Mouse (Mus musculus): ENCODE data around the gene Ss18l1. TPM values are rescaled to one million over a fixed set of nuclear protein-coding genes. Genes with fewer than 3 reads are reported as not detected.

The Ss18l1 gene
- polyA plus RNA-seq, 1 experiment from 2014 or later = 2.4 TPM

DNA sequence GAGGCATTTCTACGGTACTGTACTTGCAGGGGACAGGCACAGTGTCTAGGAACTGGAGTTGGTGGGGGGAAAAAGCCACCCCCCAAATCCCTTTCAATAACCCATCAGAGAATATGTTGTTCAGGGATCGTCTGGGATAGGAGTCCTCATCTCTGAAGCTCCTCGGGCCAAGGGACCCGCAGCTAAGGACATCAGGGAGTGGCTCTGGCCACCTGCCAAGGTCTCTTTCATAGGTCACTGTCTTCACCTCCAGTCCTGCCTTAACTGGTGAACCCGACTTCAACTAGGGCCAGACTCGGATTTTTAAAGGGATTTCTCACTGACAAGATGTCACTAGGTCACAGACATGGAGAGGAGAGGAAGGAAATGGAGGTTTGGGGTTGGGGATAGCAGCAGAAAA lies 66.0 kb downstream of the Ss18l1 start:
- no peak for ATAC-seq
- 29% methylated on average over 6 of the region's 6 CpGs for WGBS

DNA sequence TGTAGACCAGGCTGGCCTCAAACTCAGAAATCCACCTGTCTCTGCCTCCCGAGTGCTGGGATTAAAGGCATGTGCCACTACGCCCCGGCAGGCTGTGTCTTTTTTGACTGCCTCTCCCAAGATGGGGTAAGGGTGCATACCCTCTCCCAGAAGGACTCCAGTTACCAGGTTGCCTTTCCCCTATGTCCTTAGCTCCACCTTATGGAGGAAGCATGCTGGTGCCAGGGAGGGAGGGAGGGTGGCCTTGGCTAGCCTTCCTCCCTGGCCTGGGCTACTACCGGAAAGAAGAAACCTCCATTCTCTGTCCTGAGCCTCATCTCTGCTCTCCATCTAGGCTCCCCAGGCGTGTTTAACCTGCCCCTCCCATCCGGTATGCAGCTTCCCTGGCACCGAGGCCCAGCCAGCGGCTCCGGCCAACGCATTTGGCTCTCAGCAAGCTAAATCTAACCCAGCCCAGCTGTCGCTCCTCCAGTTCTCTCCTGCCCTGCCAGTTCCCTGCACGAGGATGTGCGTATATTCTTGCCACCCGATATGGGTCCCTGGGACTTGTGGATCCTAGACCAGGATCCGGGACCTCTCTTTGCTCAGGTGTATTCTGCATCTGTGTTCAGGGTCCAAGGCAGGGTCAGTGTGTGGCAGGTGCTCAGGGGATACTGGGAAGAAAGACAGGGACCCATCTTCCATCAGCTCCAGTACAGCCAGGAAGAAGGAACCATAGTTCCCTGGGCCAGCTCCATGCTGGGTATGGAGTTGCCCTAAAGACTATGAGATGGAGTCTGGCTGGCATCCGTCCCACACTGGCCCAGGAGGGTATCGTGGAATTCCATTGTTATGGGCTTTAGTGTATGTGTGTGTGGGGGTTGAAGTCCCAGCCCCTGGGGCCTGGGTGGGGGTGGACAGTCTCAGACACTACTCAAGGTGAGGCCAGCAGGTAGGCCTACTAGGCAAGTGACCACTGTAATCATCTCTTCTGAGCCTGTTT lies 71.9 kb downstream of the Ss18l1 start:
- no peak for ATAC-seq

More for the DNA sequence above, 66.0 kb downstream of the Ss18l1 start:
- H3K4me3 ChIP-seq (ENCODE audit: low read depth, low read length) = no peak overlapping the region
- no peak overlapping the region for H3K9ac ChIP-seq (replicated peaks; ENCODE audit: low read depth)
- H3K36me3 ChIP-seq (ENCODE audit: insufficient read depth, low read length) = no peaks in the 10 kb centered on the region
- no peak overlapping the region for H3K27ac ChIP-seq (ENCODE audit: low read length)
- no peaks in the 10 kb centered on the region for H3K9me3 ChIP-seq (ENCODE audit: low read length)
- peaks cover 22% of the 10 kb centered on the region; the same call in 1 of the 2 replicates for H3K27me3 ChIP-seq (replicated peaks; ENCODE audit: insufficient read depth, low read length)
- no peak for DNase-seq (ENCODE audit: low spot score)
- TF ChIP-seq CTCF (IDR thresholded peaks at IDR 0.05) (no peak), EP300 (IDR thresholded peaks at IDR 0.05) (no peak)
- peaks cover 8% of the 10 kb centered on the region; the same call in 1 of the 2 replicates for H3K4me1 ChIP-seq (ENCODE audit: insufficient read depth, low read depth, low read length)
- H3K4me2 ChIP-seq (replicated peaks; ENCODE audit: low read depth, low read length) = no peak overlapping the region

DNA sequence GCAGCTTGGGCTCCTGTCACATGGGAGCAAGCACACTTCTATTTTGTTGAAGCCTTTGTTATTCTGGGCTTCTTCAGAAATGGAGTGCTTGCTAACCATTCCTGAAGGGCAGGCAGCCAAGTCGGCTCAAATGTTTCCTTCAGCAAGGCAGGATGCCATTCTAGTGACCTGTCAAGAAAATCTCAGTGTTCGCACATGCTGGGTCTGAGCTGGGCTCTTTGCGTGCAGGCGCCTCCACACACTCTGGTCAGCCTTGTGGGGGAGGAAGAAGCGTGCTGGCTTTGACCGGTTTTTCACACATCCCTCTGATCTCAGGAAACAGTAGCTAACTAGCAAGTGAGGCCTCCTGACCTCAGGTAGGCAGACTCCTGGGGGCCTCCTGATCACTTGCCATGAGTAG lies 73.0 kb downstream of the Ss18l1 start:
- peak; percentile 92 for DNase-seq (ENCODE audit: low spot score)
- no peak overlapping the region for H3K4me3 ChIP-seq (ENCODE audit: low read depth, low read length)
- H3K36me3 ChIP-seq (ENCODE audit: insufficient read depth, low read length) = no peaks in the 10 kb centered on the region
- H3K9ac ChIP-seq (replicated peaks; ENCODE audit: low read depth) = no peak overlapping the region
- no peak overlapping the region for H3K4me2 ChIP-seq (replicated peaks; ENCODE audit: low read depth, low read length)
- H3K27ac ChIP-seq (ENCODE audit: low read length) = peak overlapping the region; percentile 51
- WGBS = 9% methylated on average over 6 of the region's 6 CpGs
- H3K27me3 ChIP-seq (replicated peaks; ENCODE audit: insufficient read depth, low read length) = no peaks in the 10 kb centered on the region
- ATAC-seq = peak; percentile 13
- no peaks in the 10 kb centered on the region for H3K9me3 ChIP-seq (ENCODE audit: low read length)
- H3K4me1 ChIP-seq (ENCODE audit: insufficient read depth, low read depth, low read length) = peaks cover 45% of the 10 kb centered on the region
- TF ChIP-seq EP300 (IDR thresholded peaks at IDR 0.05) (peak; percentile 43; the same call in 1 of the 2 replicates), CTCF (IDR thresholded peaks at IDR 0.05) (no peak)

More for the DNA sequence above, 71.9 kb downstream of the Ss18l1 start:
- no peaks in the 10 kb centered on the region for H3K36me3 ChIP-seq (ENCODE audit: insufficient read depth, low read length)
- TF ChIP-seq EP300 (IDR thresholded peaks at IDR 0.05) (0 out of 2 replicates have a peak, but pooled peaks have one; percentile 55), CTCF (IDR thresholded peaks at IDR 0.05) (peak; percentile 61)
- H3K27ac ChIP-seq (ENCODE audit: low read length) = peak overlapping the region; percentile 51
- no peak overlapping the region for H3K4me3 ChIP-seq (ENCODE audit: low read depth, low read length)
- no peaks in the 10 kb centered on the region for H3K9me3 ChIP-seq (ENCODE audit: low read length)
- DNase-seq (ENCODE audit: low spot score) = peak; percentile 54
- 42% methylated on average over 17 of the region's 17 CpGs for WGBS
- no peak overlapping the region for H3K4me2 ChIP-seq (replicated peaks; ENCODE audit: low read depth, low read length)
- H3K9ac ChIP-seq (replicated peaks; ENCODE audit: low read depth) = no peak overlapping the region
- no peaks in the 10 kb centered on the region for H3K27me3 ChIP-seq (replicated peaks; ENCODE audit: insufficient read depth, low read length)
- H3K4me1 ChIP-seq (ENCODE audit: insufficient read depth, low read depth, low read length) = peaks cover 40% of the 10 kb centered on the region

DNA sequence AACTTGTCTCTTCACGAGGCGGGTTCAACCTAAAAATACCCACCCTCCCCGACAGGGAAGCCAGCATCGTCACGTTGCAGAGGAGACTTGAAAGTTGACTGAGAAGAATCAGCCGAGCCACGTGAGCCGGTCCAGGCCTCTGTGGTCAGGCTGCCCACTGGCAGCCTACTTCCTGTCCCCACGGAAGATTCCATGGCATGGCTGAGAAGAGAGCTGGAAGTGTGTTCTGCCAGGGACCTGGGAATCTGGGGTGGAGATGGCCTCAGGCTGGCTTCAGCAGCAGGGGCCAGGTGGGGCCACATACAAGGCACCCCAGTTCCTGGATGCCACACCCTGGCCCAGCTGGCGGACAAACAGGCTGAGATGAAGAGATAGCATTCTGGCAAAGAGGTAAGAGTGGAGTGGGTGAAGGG lies 73.8 kb downstream of the Ss18l1 start:
- peaks cover 50% of the 10 kb centered on the region for H3K4me1 ChIP-seq (ENCODE audit: insufficient read depth, low read depth, low read length)
- DNase-seq (ENCODE audit: low spot score) (no peak), ATAC-seq (no peak)
- WGBS = 47% methylated on average over 10 of the region's 10 CpGs
- H3K27me3 ChIP-seq (replicated peaks; ENCODE audit: insufficient read depth, low read length) = no peaks in the 10 kb centered on the region
- no peak overlapping the region for H3K9ac ChIP-seq (replicated peaks; ENCODE audit: low read depth)
- no peak overlapping the region for H3K4me2 ChIP-seq (replicated peaks; ENCODE audit: low read depth, low read length)
- no peaks in the 10 kb centered on the region for H3K9me3 ChIP-seq (ENCODE audit: low read length)
- peak overlapping the region; percentile 51 for H3K27ac ChIP-seq (ENCODE audit: low read length)
- H3K4me3 ChIP-seq (ENCODE audit: low read depth, low read length) = no peak overlapping the region
- no peaks in the 10 kb centered on the region for H3K36me3 ChIP-seq (ENCODE audit: insufficient read depth, low read length)
- no peak for TF ChIP-seq EP300 (IDR thresholded peaks at IDR 0.05)
- no peak for TF ChIP-seq CTCF (IDR thresholded peaks at IDR 0.05)

- WGBS = 58% methylated on average over 8 of the region's 8 CpGs
- ATAC-seq = peak; percentile 1; the same call in 1 of the 2 replicates
- no peak overlapping the region for H3K4me2 ChIP-seq (replicated peaks; ENCODE audit: low read depth, low read length)
- H3K4me3 ChIP-seq (ENCODE audit: low read depth, low read length) = no peak overlapping the region
- H3K36me3 ChIP-seq (ENCODE audit: insufficient read depth, low read length) = no peaks in the 10 kb centered on the region
- DNase-seq (ENCODE audit: low spot score) = peak; percentile 60
- no peak for TF ChIP-seq CTCF (IDR thresholded peaks at IDR 0.05)
- TF ChIP-seq EP300 (IDR thresholded peaks at IDR 0.05) = peak; percentile 92
- no peaks in the 10 kb centered on the region for H3K27me3 ChIP-seq (replicated peaks; ENCODE audit: insufficient read depth, low read length)
- no peak overlapping the region for H3K9ac ChIP-seq (replicated peaks; ENCODE audit: low read depth)
- no peaks in the 10 kb centered on the region for H3K9me3 ChIP-seq (ENCODE audit: low read length)
- H3K4me1 ChIP-seq (ENCODE audit: insufficient read depth, low read depth, low read length) = peaks cover 50% of the 10 kb centered on the region
- H3K27ac ChIP-seq (ENCODE audit: low read length) = peak overlapping the region; percentile 68
Measured at GRCm38 (mm10) chr2:180116741-180117484, 74.6 kb downstream of the Ss18l1 start.

All from lung, postnatal 0 days (tissue).